Mouse (Mus musculus) olfactory bulb, adult 2 months (tissue): ENCODE results near the gene Immp2l.
"Not testable (repeated sequence)": the region's sequence is repeated elsewhere in the genome, so short reads cannot be mapped to it uniquely, and the experiment has no call there.

ENCODE experiments used
- CTCF ChIP-seq: fragments of 200-500 bp; IDR thresholded peaks from 2 replicates; pipeline ENCODE4 v1.5.1; 2012; ENCODE audit warnings: low read depth, mild to moderate bottlenecking, low read length, moderate library complexity; ENCODE audit not compliant: insufficient read depth
- POLR2A ChIP-seq: fragments of 200-500 bp; IDR thresholded peaks from 2 replicates; pipeline ENCODE4 v1.6.1; 2012; ENCODE audit warnings: mild to moderate bottlenecking, low read depth, low read length, moderate library complexity; ENCODE audit not compliant: insufficient read depth

- TF ChIP-seq CTCF, POLR2A: not testable (repeated sequence)
Measured at GRCm38 (mm10) chr12:41793681-41794080, 769.8 kb downstream of the Immp2l start.
